Mouse (Mus musculus): Measurements from ENCODE around the gene C5ar2.

DNA sequence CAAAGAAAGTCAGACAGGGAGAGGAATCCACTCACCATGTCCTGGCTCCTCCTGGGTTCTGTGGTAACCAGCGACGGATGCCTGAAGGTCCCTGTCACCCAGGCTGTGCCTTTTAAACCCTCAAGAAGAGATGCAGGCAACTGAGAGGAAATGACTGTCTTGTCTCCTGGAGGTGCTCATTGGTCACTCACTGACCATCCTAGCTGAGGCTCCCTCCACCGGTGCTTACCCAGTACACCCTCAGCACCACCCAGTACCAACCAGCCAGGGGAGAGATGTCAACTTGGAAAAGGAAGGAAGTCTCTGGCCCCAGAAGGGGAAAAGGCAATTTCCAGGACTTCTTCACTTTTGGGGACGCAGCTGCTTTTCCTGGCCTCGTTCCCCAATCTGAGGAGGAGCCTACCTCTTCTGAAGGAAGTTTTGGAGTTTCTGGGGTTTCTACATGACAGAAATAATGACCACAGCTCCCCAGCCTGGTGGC is 15.2 kb upstream of the C5ar2 start, which contains the start of gene C5ar1:
- TF ChIP-seq CTCF (IDR thresholded peaks at IDR 0.05; ENCODE audit: low read depth) (no peak), EP300 (IDR thresholded peaks at IDR 0.05; ENCODE audit: low read depth) (no peak)
